Comparison of ENCODE assay signal across 13 mouse cellular contexts in the genomic region with DNA sequence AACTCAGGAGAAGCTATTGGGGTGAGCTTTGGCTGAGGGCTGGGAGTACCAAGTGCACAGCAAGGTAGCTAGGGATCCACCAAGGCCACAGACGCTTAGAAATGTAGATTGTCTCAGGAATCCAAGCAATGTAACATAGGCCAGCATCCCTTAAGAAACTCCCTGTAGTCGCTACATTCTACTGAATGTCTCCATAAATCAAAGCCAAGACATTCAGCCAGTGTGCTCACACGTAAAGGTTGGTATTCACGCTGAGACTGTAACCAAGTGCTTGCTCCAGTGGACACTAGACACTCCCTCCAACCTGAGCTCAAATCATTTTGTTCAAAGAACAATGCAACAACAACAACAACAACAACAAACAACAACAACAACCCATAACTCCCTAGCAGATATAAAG.
DNase-seq lines count a peak whose midpoint lies in the region; ATAC-seq and TF ChIP-seq lines count a peak whose summit lies in the region.
"Had no signal": no experiment of that assay in that cellular context is flagged by ENCODE, and none has a peak within 500 bp of the region (broad histone marks: within the 10 kb centered on the region; RNA-seq: fewer than 3 reads in every experiment).

No protein-coding gene starts in this region.

- no peak for DNase-seq in heart, postnatal 0 days (ENCODE audit: low spot score)
- no peak for DNase-seq in heart, postnatal 25 days (ENCODE audit: low spot score)
- no peak for DNase-seq in embryonic facial prominence, embryonic 10.5 days (ENCODE audit: low spot score)
- DNase-seq in cerebellum, adult 8-10 months: no peak
- no peak for DNase-seq in retina, postnatal 1 day
- no peak for DNase-seq in lung, adult 2 months
- DNase-seq: adrenal gland, adult 2 months; kidney, adult 9 months; thymus, postnatal 25 days had no signal

- H3K4me2 ChIP-seq in heart, postnatal 0 days (ENCODE audit: low read depth, low read length): no peak overlapping the region
- no peak overlapping the region for H3K4me2 ChIP-seq in forebrain, embryonic 13.5 days
- no peak overlapping the region for H3K4me2 ChIP-seq in midbrain, embryonic 12.5 days (replicated peaks)
- H3K4me2 ChIP-seq: heart, embryonic 11.5 days had no signal

- no peak for TF ChIP-seq CTCF in heart, postnatal 0 days (IDR thresholded peaks at IDR 0.05; ENCODE audit: low read depth)
- TF ChIP-seq CTCF in lung, adult 2 months (IDR thresholded peaks at IDR 0.05; ENCODE audit: insufficient read depth, low read length): no peak

- no peaks in the 10 kb centered on the region for H3K9me3 ChIP-seq in heart, postnatal 0 days (replicated peaks; ENCODE audit: control insufficient read depth, low read length)
- no peaks in the 10 kb centered on the region for H3K9me3 ChIP-seq in embryonic facial prominence, embryonic 10.5 days
- 0 out of 2 replicates have a peak, but pooled peaks cover 2% of the 10 kb centered on the region for H3K9me3 ChIP-seq in forebrain, embryonic 13.5 days (replicated peaks)
- H3K9me3 ChIP-seq in midbrain, embryonic 12.5 days: no peaks in the 10 kb centered on the region

- intact Hi-C loops in heart, postnatal 25 days (cut with DNase I): no loop called here

- no peak overlapping the region for H3K9ac ChIP-seq in heart, postnatal 0 days (replicated peaks; ENCODE audit: low read depth, low read length)
- no peak overlapping the region for H3K9ac ChIP-seq in forebrain, embryonic 13.5 days
- no peak overlapping the region for H3K9ac ChIP-seq in midbrain, embryonic 12.5 days (replicated peaks)

- no peaks in the 10 kb centered on the region for H3K27me3 ChIP-seq in heart, postnatal 0 days (ENCODE audit: control insufficient read depth, insufficient read depth, low read length)
- no peaks in the 10 kb centered on the region for H3K27me3 ChIP-seq in embryonic facial prominence, embryonic 10.5 days (replicated peaks; ENCODE audit: low read depth, poor library complexity, severe bottlenecking)
- no peaks in the 10 kb centered on the region for H3K27me3 ChIP-seq in forebrain, embryonic 13.5 days
- no peaks in the 10 kb centered on the region for H3K27me3 ChIP-seq in midbrain, embryonic 12.5 days

- no peak overlapping the region for H3K4me3 ChIP-seq in heart, postnatal 0 days (ENCODE audit: low read depth, low read length)
- H3K4me3 ChIP-seq in embryonic facial prominence, embryonic 10.5 days: no peak overlapping the region
- no peak overlapping the region for H3K4me3 ChIP-seq in forebrain, embryonic 13.5 days
- H3K4me3 ChIP-seq in midbrain, embryonic 12.5 days: no peak overlapping the region
- H3K4me3 ChIP-seq in lung, adult 2 months (replicated peaks; ENCODE audit: extremely low read depth, low read depth, low read length): no peak overlapping the region
- H3K4me3 ChIP-seq: left cerebral cortex, adult 2 months had no signal

- 77% methylated on average over 4 of the region's 4 CpGs for WGBS in heart, postnatal 0 days
- WGBS in embryonic facial prominence, embryonic 10.5 days: 88% methylated on average over 4 of the region's 4 CpGs
- 86% methylated on average over 4 of the region's 4 CpGs for WGBS in forebrain, embryonic 13.5 days
- WGBS in midbrain, embryonic 12.5 days: 86% methylated on average over 4 of the region's 4 CpGs
- 82% methylated on average over 4 of the region's 4 CpGs for WGBS in lung, adult 2 months

- H3K27ac ChIP-seq in heart, postnatal 0 days (ENCODE audit: low read depth): 0 out of 2 replicates have a peak overlapping the region, but pooled peaks have one; percentile 33
- peak overlapping the region; percentile 61 for H3K27ac ChIP-seq in embryonic facial prominence, embryonic 10.5 days (replicated peaks)
- peak overlapping the region; percentile 78; the same call in 1 of the 2 replicates for H3K27ac ChIP-seq in forebrain, embryonic 13.5 days
- H3K27ac ChIP-seq in midbrain, embryonic 12.5 days (replicated peaks): 0 out of 2 replicates have a peak overlapping the region, but pooled peaks have one; percentile 35

- no peaks in the 10 kb centered on the region for H3K36me3 ChIP-seq in heart, postnatal 0 days (replicated peaks; ENCODE audit: control insufficient read depth, insufficient read depth, low read length)
- H3K36me3 ChIP-seq in embryonic facial prominence, embryonic 10.5 days (replicated peaks): no peaks in the 10 kb centered on the region
- H3K36me3 ChIP-seq in forebrain, embryonic 13.5 days (ENCODE audit: poor library complexity, severe bottlenecking): no peaks in the 10 kb centered on the region
- H3K36me3 ChIP-seq in midbrain, embryonic 12.5 days: no peaks in the 10 kb centered on the region

- no peak for TF ChIP-seq POLR2A in lung, adult 2 months (IDR thresholded peaks at IDR 0.05; ENCODE audit: borderline replicate concordance, extremely low read depth, low read depth, low read length)

- no peak for ATAC-seq in heart, postnatal 0 days (ENCODE audit: insufficient read depth, low read depth)
- ATAC-seq in forebrain, embryonic 13.5 days: no peak
- no peak for ATAC-seq in midbrain, embryonic 12.5 days (ENCODE audit: low FRiP score, low read depth)

- H3K4me1 ChIP-seq in heart, postnatal 0 days (ENCODE audit: control insufficient read depth, insufficient read depth): peaks cover 51% of the 10 kb centered on the region
- H3K4me1 ChIP-seq in embryonic facial prominence, embryonic 10.5 days: peaks cover 7% of the 10 kb centered on the region
- H3K4me1 ChIP-seq in forebrain, embryonic 13.5 days: peaks cover 16% of the 10 kb centered on the region
- peaks cover 12% of the 10 kb centered on the region for H3K4me1 ChIP-seq in midbrain, embryonic 12.5 days
- no peaks in the 10 kb centered on the region for H3K4me1 ChIP-seq in lung, adult 2 months (ENCODE audit: control insufficient read depth, insufficient read depth, low read length)

- TF ChIP-seq EP300 in heart, postnatal 0 days (IDR thresholded peaks at IDR 0.05; ENCODE audit: low read depth): no peak
